Mouse (Mus musculus): Measurements from ENCODE around the gene Tdrd1.

- TF ChIP-seq CTCF (IDR thresholded peaks at IDR 0.05; ENCODE audit: low read depth, low read length) (no peak), POLR2A (IDR thresholded peaks at IDR 0.05; ENCODE audit: extremely low read depth, insufficient read depth, low read length) (no peak)
These were observed 4.2 kb downstream of the Tdrd1 start for GRCm38 (mm10) chr19:56830163-56830562.

Measured in liver, adult 2 months (tissue).